Mouse (Mus musculus) 3T3-L1 (cell line): ENCODE results near the gene Dppa4.
"Not testable (repeated sequence)": the region's sequence is repeated elsewhere in the genome, so short reads cannot be mapped to it uniquely, and the experiment has no call there.

Source experiments
- DNase-seq: peaks from one replicate; pipeline ENCODE4 v3.0.0-alpha.2; 2015; ENCODE audit warnings: low read depth, low spot score

Dppa4 gene

DNA sequence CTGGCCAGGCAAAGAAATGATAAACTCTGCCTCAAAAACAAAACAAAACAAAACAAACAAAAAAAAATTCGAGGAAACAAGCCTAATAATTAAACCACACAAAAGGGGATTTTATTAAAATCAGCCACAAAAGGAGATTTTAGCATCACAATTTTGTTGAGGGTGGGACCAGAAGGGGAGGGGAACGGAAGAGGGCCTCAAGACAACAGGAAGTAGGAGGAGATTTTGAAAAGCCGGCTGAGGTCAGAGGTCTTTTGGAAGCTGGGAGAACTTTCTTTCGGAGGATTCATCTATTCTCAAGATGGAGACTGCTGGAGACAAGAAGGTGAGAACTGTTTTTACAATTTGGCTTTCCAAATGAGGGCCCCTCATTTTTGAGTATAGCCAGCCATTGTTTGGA lies at the start of gene Dppa4:
Gene Dppa4 (plus strand): TSS at position 217 of the 400 bp plus-strand sequence.
- no peak for DNase-seq

DNA sequence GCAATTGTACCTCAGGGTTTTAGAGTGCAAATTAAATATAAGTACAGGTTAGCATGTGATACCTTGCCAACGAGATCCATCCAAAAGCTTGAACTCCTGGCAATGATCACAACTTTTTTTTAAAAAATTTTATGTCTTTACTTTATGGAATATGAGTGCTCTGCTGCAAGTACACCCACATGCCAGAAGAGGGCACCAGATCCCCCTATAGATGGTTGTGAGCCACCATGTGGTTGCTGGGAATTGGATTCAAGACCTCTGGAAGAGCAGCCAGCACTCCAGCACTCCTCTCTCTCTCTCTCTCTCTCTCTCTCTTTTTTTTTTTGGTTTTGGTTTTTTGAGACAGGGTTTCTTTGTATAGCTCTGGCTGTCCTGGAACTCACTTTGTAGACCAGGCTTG lies 48.5 kb upstream of the Dppa4 start:
- DNase-seq: no peak

DNA sequence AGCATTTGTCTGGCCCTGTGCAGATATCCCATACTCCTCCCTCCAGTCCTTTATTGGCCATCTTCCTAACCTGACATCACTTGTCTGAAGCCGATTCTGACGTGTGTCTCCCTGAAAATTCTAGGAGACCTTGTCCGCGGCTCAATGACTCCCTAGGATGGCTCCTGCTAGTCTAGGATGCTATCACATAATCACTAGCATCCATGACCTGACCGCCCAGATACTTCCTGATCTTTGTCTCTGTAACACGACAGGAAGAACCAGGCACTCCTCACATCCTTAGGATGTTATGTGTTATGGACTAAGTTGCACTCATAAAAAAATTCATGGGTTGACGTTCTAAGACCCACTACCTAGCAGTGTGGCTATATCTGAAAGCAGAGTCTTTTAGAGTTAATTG lies 45.9 kb upstream of the Dppa4 start:
- no peak for DNase-seq

DNA sequence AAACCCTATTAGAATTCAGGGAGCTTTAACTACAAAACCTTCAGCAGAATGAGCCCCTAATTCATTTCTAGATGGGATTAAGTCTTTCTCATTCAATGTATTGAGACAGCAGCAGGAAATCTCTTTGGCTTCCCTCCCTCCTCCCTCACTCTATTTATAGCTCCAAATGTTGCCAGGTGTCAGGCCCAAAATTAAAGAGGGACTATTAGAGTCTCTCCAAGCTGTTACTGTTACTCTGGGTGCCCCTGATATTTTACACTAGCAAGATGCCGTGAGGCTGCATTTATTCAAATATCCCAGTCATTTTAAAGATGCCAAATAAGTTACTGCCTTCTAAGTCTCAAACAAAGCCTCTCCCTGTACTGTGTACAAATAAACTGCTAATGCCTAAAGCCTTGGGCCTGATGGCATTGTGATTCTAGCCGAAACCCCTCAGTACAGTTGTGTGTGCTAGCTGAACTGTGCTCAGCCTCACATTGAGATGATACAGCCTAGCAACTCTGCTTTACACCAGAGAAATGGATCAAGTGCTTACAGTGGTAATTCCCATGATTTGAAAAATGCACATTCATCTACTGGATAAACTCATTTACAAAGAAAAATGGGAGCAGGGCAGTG lies 36.4 kb upstream of the Dppa4 start:
- no peak for DNase-seq

DNA sequence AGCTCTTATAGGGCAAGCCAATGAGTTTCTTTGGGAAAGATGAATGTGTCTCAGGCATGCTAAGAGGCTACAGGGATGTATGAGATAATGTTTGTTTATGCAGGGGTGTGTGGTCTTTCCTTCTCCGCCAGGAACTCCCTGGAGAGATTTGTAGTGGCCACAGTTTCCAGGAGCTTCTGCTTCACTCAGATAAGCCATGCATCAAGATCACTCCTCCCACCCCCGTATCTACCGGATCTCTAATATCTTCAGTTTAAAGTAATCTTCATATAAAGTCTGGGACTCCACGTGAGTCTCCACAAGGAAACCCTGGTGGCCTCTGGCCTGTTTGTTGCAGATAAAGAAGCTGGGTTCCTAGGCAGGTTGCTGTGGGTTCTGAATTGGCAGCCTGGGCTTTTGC lies 30.7 kb upstream of the Dppa4 start:
- DNase-seq: no peak

DNA sequence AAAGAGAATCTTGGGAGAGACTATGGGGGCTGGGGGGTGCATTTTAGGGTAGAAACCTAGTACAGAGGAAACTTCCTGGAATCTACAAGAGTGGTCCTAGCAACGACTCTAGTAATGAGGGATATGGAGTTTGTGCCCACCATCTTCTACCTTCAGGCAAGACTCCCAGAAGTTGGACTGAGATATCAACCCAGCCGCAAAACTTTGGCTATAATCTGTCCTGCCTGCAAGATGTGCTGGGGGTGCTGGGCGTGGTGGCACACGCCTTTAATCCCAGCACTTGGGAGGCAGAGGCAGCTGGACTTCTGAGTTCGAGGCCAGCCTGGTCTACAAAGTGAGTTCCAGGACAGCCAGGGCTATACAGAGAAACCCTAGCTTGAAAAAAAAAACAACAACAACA lies 28.9 kb upstream of the Dppa4 start:
- DNase-seq: no peak

DNA sequence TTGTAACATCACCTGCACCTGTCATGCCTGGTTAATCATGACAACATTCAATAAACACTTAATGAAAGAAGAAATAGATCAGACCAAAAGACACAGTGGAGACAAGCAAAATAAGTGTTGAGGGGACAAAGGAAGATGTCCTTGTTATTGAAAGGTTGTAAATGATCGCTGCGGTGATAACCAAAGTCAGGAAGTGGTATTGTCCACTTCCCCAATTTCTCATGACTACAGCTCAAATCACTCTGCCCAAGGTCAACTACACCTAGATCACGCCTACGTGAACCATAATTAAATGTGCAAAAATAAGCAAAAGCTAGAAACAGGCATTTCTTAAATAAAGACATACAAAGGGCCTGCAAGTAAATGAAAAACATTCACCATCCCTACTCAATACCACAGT lies 24.0 kb upstream of the Dppa4 start:
- DNase-seq: no peak

DNA sequence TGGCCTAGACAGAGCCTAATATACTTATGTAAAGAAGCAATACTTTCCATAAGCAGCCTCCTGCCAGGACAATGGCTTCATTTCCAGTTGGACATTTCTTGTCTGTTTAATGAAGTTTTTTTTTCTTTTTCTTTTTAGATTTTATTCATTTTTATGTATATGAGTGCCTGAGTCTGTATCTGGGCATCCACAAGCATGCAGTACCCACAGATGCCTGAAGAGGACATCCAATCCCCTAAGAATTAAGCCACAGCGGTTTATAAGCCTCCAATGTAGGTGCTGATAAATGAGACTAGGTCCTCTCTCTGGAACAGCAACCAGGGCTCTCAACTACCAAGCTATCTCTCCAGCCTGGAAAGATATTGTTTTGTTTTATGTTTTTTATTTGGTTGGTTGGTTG lies 20.6 kb upstream of the Dppa4 start:
- DNase-seq: no peak

DNA sequence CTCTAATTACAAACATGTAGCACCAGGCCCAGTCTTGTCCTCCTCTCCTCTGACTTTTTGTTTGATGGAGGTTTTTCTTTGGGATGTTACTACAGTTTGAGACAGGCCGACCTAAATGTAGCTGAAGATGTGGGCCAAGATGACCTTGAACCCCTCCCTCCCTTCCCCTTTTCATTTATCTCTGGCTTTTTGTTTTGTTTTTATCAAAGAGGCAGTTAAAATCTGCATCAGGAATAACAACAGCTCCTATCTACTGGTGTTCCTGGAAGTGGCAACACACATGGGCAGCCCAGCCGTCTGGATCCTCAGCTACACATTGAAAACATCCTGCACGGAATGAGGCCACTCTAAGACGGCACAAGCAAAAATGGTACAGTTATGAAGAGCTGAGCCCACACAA lies 17.7 kb upstream of the Dppa4 start:
- DNase-seq: no peak

DNA sequence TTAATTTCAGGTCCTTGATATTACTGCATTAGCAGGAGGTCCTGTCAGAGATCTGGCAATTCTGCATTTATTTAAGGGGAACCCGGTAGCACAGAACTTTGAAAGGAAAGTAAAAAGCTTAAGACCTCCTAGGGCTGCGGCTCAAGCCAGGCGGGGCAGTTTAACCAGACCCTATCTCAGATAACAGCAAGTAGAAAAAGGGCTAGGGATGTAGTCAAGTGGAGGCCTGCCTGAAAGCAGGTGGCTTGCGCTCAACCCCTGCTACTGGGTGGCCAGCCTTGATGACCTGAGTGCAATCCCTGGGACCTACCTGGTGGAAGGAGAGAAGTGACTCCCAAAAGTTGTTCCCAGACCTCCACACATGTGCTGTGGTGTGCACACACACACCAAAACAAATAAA lies 6.6 kb upstream of the Dppa4 start:
- no peak for DNase-seq

DNA sequence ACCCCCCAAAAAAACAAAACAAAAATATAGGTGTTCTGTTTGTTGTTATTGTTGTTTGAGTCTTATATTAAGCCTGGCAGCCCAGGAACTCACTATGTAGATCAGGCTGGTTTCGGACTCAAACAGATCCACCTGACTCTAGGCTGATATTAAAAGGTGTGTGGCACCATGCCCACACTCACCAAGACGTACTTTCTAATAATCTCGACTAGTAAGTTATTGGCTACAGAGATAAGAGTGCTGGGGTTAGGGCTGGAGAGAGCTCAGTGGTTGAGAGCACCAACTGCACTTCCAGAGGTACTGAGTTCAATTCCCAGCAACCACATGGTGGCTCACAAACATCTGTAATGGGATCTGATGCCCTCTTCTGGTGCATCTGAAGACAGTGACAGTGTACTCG lies 2.6 kb upstream of the Dppa4 start:
- no peak for DNase-seq

DNA sequence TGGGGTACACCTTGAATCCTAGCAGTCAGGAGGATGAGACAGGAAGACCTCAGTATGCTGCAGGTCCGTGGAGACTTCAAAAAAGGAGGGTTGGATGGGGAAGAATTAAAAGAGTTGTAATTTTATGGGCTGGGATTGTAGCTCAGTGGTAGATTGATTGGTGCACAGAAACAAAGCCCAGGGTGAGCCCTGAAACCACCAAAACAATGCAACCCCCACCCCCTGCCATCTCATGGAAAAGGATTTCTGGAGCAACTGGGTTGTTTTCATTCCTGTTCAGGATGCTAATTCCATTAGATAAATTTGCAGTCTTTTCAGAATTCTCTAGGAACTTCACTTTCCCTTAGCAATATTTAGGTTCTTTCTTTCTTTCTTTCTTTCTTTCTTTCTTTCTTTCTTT lies 732 bp upstream of the Dppa4 start:
- DNase-seq: no peak

DNA sequence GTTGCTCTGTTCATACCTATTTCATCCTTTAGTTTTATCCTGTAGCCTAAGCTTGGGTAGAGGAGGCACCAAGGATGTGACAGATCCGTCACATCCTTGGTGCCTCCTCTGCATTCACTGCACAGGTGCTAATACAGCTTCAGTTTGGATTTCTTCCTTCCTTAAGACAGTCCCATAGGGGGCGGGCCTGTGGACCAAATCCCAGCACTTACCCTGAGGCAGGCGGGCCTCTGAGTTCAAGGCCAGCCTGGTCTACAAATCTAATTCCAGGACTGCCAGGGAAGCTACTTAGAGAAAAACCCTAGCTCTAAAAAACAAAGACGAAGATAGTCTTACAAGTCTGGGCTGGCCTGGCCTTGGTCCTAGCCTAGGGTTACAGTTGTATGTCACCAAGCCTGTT lies 2.0 kb downstream of the Dppa4 start:
- no peak for DNase-seq

DNA sequence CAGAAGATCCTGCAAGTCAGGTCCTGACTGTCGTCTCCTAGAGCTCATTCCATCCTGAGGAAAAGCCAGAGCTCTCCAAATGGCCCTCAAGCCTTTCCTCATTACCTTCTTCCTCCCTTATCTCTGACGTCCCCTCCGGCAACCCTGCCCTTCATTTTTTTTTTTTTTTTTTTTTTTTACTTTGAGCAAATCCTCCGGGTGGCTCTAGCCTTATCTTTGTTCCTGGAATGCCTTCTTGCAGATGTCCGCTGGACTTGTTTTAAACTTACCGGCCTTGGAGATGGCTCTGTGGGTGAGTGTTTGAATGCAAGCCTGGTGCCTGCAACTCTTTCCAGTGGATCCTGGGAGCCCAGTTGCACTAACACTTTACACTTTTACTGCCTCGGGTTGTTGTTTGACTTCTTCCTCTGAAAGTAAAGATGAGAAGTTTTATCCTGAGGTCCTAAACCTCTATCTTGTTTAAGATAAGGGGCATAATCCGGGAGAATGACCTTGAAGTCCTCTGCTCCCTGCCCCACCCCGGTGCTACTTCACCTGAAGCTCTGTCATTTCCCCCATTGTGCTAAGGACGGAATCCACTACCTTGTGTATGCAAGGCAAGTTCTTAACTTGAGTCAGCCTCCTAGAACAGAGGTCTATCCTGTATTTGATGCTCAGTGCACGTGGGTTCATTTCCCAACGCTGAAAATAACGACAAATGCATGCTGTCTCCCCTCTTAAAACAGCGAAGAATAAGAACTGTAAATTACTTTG lies 14.0 kb downstream of the Dppa4 start:
- no peak for DNase-seq

DNA sequence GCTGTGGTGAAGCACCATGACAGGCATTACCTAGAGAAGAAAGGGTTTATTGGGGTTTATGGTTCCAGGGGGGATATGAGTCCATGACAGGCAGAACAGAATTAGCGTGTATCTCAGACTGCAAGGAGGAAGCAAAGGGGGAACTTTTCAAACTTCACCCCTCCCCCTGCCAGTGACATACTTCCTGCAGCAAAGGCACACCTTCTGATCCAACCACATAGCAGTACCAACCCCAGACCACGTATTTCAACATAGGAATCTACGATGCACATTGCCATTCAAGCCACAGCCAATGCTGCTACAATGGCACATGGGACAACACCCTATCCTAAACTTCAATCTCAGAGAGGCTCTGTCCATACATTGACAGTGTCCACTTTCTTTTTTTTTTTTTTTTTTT lies 16.4 kb downstream of the Dppa4 start:
- DNase-seq: no peak

DNA sequence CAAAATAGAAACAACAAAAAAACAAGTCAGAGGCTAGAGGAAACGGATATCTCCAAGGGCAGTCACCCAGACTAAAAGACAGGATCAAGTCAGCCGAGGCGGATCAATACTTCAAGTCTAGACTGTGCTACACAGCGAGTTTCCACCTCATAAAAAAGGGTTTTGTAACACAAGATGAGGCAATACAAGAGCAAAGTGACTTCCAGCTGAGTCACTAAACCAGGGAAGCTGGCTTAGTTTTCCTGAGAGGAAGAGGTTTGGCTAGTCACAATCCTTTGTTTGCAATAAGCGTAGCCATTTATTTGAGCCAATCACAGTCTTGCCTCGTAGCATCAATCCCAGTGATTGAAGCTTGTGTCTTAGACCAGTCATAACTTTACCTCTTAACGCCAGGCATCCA lies 20.0 kb downstream of the Dppa4 start, which contains the start of gene Dppa2:
Gene Dppa2 (plus strand): TSS at position 400 of the 400 bp plus-strand sequence.
- DNase-seq: peak; percentile 12

DNA sequence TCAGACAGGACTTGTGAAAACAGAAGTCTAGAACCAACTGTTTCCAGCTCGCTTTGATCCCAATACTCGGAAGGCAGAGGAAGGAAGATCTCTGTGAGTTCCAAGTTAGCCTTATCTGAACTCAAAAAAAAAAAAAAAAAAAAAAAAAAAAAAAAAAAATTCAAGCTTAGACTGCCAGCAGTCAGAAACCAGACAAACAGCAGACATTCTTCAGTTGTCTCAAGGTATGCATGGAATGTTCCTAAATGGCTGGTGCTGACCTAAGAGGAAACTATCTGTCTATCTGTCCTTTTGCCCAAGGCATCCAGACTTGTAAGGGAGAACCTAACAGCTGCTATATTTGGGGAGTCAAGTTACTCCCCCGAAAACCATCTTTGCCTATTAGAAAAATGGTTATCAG lies 20.4 kb downstream of the Dppa4 start:
- DNase-seq: no peak

DNA sequence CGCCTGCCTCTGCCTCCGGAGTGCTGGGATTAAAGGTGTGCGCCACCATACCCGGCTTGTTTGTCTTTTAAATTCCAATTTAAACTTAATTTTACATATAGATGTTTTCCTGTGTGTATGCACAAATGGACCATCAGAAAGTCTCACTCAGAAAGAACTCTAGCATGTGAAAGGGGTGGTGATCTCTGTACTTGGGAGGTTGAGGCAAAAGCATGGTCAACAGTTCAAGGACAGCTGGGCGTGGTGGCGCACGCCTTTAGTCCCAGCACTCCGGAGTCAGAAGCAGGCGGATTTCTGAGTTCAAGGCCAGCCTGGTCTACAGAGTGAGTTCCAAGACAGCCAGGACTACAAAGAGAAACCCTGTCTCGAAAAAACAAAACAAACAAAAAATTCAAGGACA lies 25.4 kb downstream of the Dppa4 start:
- not testable (repeated sequence) for DNase-seq

DNA sequence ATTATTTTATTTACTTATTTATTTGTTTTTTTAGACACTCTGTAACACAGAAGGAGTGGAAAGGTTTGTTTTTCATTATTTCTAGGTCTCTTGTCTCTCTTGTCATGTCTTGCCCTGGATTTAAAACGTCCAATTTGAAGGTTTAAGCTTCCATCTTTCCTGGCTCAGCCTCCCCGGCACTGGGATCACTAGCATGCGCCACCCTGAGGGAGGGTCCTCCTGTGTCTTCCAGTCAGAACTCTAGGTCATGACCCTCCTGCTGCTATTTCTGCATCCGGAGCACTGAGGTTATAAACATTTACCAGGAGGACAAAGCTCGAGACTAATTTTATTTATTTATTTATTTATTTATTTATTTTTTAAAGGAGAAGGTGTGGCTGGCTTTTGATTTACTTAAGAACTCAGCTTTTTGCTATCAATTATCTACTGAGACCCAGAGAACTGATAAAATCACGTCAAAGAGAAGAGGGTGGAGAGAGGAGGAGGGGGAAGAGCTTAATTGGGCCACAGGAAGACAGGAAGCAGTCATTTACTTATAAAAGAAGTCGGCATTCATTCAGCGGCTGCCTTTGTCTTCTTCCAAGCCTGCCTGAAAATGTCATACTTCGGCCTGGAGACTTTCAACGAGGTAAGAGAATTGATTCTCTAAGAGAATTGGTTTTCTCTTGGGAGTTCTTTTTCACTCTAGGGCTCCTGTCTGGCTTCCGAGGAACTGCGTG lies 26.5 kb downstream of the Dppa4 start:
- no peak for DNase-seq

DNA sequence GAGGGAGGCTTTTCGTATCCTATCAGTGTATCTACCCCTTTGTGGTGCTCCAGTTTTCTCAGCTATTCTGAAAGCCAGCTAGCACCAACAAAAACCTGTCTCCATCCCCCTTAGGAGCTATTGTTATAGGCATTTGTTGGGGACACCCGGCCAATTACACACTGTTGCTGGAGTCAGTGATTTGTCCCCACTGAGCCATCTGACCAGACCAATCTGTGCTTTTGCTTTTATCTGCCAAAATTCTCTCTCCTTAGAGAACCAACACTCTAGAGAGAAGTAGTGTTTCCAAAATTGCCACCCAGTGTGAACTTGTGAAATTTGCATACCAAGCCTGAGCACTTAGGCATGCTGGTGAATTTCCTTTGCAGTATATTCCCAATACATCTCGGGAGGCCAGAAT lies 31.8 kb downstream of the Dppa4 start:
- DNase-seq: no peak

DNA sequence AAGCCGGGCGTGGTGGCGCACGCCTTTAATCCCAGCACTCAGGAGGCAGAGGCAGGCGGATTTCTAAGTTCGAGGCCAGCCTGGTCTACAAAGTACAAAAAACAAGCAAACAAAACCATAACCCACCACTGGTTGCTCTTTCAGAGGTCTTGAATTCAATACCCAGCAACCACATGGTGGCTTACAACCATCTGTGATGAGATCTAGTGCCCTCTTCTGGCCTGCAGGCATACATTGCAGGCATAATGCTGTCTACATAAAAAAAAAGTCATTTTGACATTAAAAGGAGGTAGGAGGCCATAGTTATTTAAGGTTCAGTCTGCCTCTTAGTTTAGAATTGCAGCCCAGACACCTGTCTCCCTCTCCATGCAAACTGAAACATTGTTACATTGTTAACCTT lies 37.2 kb downstream of the Dppa4 start:
- no peak for DNase-seq

DNA sequence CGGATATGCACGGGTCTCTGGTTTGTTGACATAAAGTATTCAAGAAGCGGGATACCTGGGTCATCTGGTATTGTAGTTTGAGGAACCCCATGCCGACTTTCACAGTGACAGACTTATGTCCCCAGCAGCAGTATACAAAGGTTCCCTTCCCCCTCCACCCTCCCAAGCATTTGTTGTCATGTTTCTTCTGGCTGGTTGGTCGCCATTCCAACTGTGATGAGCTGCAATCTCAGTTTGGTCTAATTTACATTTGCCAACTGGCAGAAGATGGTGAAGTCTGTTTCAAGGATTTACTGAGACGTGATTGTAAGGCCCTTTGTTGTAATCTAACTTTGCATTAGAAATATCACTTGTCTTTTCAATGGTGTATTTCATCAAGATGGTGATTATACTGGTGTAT lies 39.6 kb downstream of the Dppa4 start:
- DNase-seq: no peak
